Mouse (Mus musculus): ENCODE measurements around the gene Sox5.

Sox5 gene

GRCm38 (mm10) chr6:143855421-143855820 is 926.4 kb downstream of the Sox5 start:
- DNase-seq (ENCODE audit: low read depth, low spot score), result no peak

- DNase-seq (ENCODE audit: low read depth, low spot score), result no peak
Observed at GRCm38 (mm10) chr6:143854031-143854430, 927.7 kb downstream of the Sox5 start.

- DNase-seq (ENCODE audit: low read depth, low spot score), result peak; percentile 23
Observed at GRCm38 (mm10) chr6:143845761-143846160, 936.0 kb downstream of the Sox5 start.

GRCm38 (mm10) chr6:143844701-143844970 is 937.1 kb downstream of the Sox5 start:
- DNase-seq (ENCODE audit: low read depth, low spot score), result no peak

- DNase-seq (ENCODE audit: low read depth, low spot score), result peak; percentile 95
Observed at GRCm38 (mm10) chr6:143843933-143844700, 937.7 kb downstream of the Sox5 start.

GRCm38 (mm10) chr6:143841954-143842353 is 939.8 kb downstream of the Sox5 start:
- DNase-seq (ENCODE audit: low read depth, low spot score), result no peak

GRCm38 (mm10) chr6:143841109-143841638 is 940.6 kb downstream of the Sox5 start:
- no peak for DNase-seq (ENCODE audit: low read depth, low spot score)

- peak; percentile 49 for DNase-seq (ENCODE audit: low read depth, low spot score)
Observed at GRCm38 (mm10) chr6:143838384-143839076, 943.2 kb downstream of the Sox5 start.

GRCm38 (mm10) chr6:143835331-143835730 is 946.4 kb downstream of the Sox5 start:
- no peak for DNase-seq (ENCODE audit: low read depth, low spot score)

- DNase-seq (ENCODE audit: low read depth, low spot score), result no peak
Observed at GRCm38 (mm10) chr6:143833986-143834385, 947.8 kb downstream of the Sox5 start.

- no peak for DNase-seq (ENCODE audit: low read depth, low spot score)
Observed at GRCm38 (mm10) chr6:143833182-143833558, 948.6 kb downstream of the Sox5 start.

GRCm38 (mm10) chr6:143832483-143833181 is 949.1 kb downstream of the Sox5 start:
- DNase-seq (ENCODE audit: low read depth, low spot score), result no peak

- no peak for DNase-seq (ENCODE audit: low read depth, low spot score)
Observed at GRCm38 (mm10) chr6:143831246-143831645, 950.5 kb downstream of the Sox5 start.

GRCm38 (mm10) chr6:143830131-143830530 is 951.6 kb downstream of the Sox5 start:
- peak; percentile 58 for DNase-seq (ENCODE audit: low read depth, low spot score)

- no peak for DNase-seq (ENCODE audit: low read depth, low spot score)
Observed at GRCm38 (mm10) chr6:143826786-143827185, 955.0 kb downstream of the Sox5 start.

- DNase-seq (ENCODE audit: low read depth, low spot score), result no peak
Observed at GRCm38 (mm10) chr6:143825966-143826365, 955.8 kb downstream of the Sox5 start.

- DNase-seq (ENCODE audit: low read depth, low spot score), result peak; percentile 53
Observed at GRCm38 (mm10) chr6:143825086-143825485, 956.7 kb downstream of the Sox5 start.

- peak; percentile 27 for DNase-seq (ENCODE audit: low read depth, low spot score)
Observed at GRCm38 (mm10) chr6:143788446-143788845, 993.3 kb downstream of the Sox5 start.

GRCm38 (mm10) chr6:143787360-143787759 is 994.4 kb downstream of the Sox5 start:
- no peak for DNase-seq (ENCODE audit: low read depth, low spot score)

- DNase-seq (ENCODE audit: low read depth, low spot score), result no peak
Observed at GRCm38 (mm10) chr6:143785685-143786084, 996.1 kb downstream of the Sox5 start.
